Mouse (Mus musculus) kidney, postnatal 14 days (tissue): ENCODE results near the gene D5Ertd577e.
"Not testable (repeated sequence)": the region's sequence is repeated elsewhere in the genome, so short reads cannot be mapped to it uniquely, and the experiment has no call there.

Experiments used
- DNase-seq: peaks from one replicate; pipeline ENCODE4 v3.0.0; 2022; ENCODE audit warnings: mixed read lengths

Gene D5Ertd577e

GRCm38 (mm10) chr5:95456506-95456905 lies at the start of gene D5Ertd577e:
Gene D5Ertd577e, plus strand, starts transcription at chr5:95456806.
- DNase-seq: not testable (repeated sequence)

DNA sequence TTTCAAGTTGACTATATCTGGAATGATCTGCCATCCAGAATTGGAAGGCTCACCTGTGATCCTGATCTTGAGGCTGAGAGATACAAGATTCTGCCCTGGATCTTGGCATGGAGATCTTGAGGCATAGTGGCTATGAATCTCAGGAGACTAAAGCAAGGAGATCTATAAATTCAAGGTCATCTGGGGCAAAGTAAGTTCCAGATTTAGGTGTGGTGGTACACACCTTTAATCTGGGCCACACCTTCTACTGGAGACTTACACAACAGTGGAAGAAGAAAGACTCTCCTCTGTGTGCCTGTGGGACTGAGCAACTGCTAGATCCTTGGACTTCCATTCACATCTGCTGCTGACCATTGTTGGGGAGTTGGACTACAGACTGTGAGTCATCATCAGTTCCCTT lies 53.9 kb downstream of the D5Ertd577e start, which contains the start of gene Gm3286:
TSS of gene Gm3286 (plus strand) at position 301 of the 400 bp plus-strand sequence.
- DNase-seq: not testable (repeated sequence)
